Mouse (Mus musculus) cerebellum, adult 2 months (tissue): ENCODE results near the gene Xpr1. TPM values are rescaled to one million over a fixed set of nuclear protein-coding genes. Genes with fewer than 3 reads are reported as not detected.

Experiments used
- DNase-seq, 2 experiments: peaks; one replicate each; pipeline ENCODE4 v3.0.0; 2021
- H3K27ac ChIP-seq: fragments of 200-500 bp; 2 replicates; pipeline ENCODE4 v1.5.1; 2012; ENCODE audit warnings: low read length, control low read depth, inconsistent platforms; ENCODE audit not compliant: insufficient read depth
- H3K27me3 ChIP-seq: fragments of 200-500 bp; 2 replicates; pipeline ENCODE4 v1.6.1; 2012; ENCODE audit warnings: inconsistent platforms, mild to moderate bottlenecking, low read length, moderate library complexity; ENCODE audit not compliant: control insufficient read depth, insufficient read depth
- H3K4me1 ChIP-seq: fragments of 200-500 bp; 2 replicates; pipeline ENCODE4 v1.6.1; 2011; ENCODE audit warnings: low read length; ENCODE audit not compliant: control insufficient read depth, insufficient read depth
- H3K4me3 ChIP-seq: fragments of 200-500 bp; replicated peaks from 2 replicates; pipeline ENCODE3; 2011; ENCODE audit warnings: mild to moderate bottlenecking, low read depth, low read length, control low read depth; ENCODE audit not compliant: insufficient read depth
- CTCF ChIP-seq: fragments of 200-500 bp; IDR thresholded peaks from 2 replicates; pipeline ENCODE4 v1.5.1; 2011; ENCODE audit warnings: low read depth, mild to moderate bottlenecking, control low read depth, low read length, moderate library complexity, borderline replicate concordance; ENCODE audit not compliant: insufficient read depth
- POLR2A ChIP-seq: fragments of 200-500 bp; IDR thresholded peaks from 2 replicates; pipeline ENCODE4 v1.6.1; 2011; ENCODE audit warnings: low read length, control low read depth, borderline replicate concordance; ENCODE audit not compliant: insufficient read depth
- WGBS: fragments of 180-500 bp; shearing (Covaris S2); methylation state at CpG from one replicate; pipeline ENCODE4 v1.1.7; 2018; 5-methylcytosine and 5-hydroxymethylcytosine counted together
- polyA plus RNA-seq: library from polyadenylated mRNA; depleted of rRNA; stranded (reverse); fragments of >200 nt; gene quantifications from 2 replicates; pipeline ENCODE4 v1.2.3, GENCODE M21; 2012

Gene Xpr1
- polyA plus RNA-seq, 1 experiment = 30.6 TPM

GRCm38 (mm10) chr1:155251596-155251995 is 165.6 kb downstream of the Xpr1 start:
- DNase-seq = no peak
- Histone ChIP-seq H3K4me3 (no peak overlapping the region), H3K4me1 (no peaks in the 10 kb centered on the region; the same call in 1 of the 2 replicates), H3K27me3 (no peaks in the 10 kb centered on the region), H3K27ac (no peak overlapping the region)
- WGBS = 91% methylated on average over 5 of the region's 5 CpGs
- no peak for TF ChIP-seq CTCF
- TF ChIP-seq POLR2A = no peak

GRCm38 (mm10) chr1:155250531-155251135 is 166.6 kb downstream of the Xpr1 start:
- Histone ChIP-seq H3K27me3 (no peaks in the 10 kb centered on the region), H3K4me3 (no peak overlapping the region), H3K27ac (no peak overlapping the region), H3K4me1 (no peaks in the 10 kb centered on the region; the same call in 1 of the 2 replicates)
- no peak for TF ChIP-seq CTCF
- no peak for TF ChIP-seq POLR2A
- no peak for DNase-seq
- WGBS = 57% methylated on average over 4 of the region's 4 CpGs

- no peak overlapping the region for H3K27ac ChIP-seq
- no peaks in the 10 kb centered on the region; the same call in 1 of the 2 replicates for H3K4me1 ChIP-seq
- TF ChIP-seq CTCF = no peak
- no peak for DNase-seq
- H3K4me3 ChIP-seq = no peak overlapping the region
- 50% methylated on average over 5 of the region's 5 CpGs for WGBS
- H3K27me3 ChIP-seq = no peaks in the 10 kb centered on the region
Observed at GRCm38 (mm10) chr1:155249896-155250295, 167.3 kb downstream of the Xpr1 start.

GRCm38 (mm10) chr1:155248041-155248440 is 169.2 kb downstream of the Xpr1 start:
- H3K4me3 ChIP-seq = no peak overlapping the region
- no peak for TF ChIP-seq CTCF
- no peak for TF ChIP-seq POLR2A
- H3K27ac ChIP-seq = no peak overlapping the region
- no peaks in the 10 kb centered on the region; the same call in 1 of the 2 replicates for H3K4me1 ChIP-seq
- DNase-seq = no peak
- peaks cover 3% of the 10 kb centered on the region; the same call in 1 of the 2 replicates for H3K27me3 ChIP-seq
- 82% methylated on average over 5 of the region's 5 CpGs for WGBS

- TF ChIP-seq CTCF (no peak), POLR2A (no peak)
- Histone ChIP-seq H3K4me1 (no peaks in the 10 kb centered on the region), H3K27ac (no peak overlapping the region), H3K27me3 (peaks cover 3% of the 10 kb centered on the region; the same call in 1 of the 2 replicates), H3K4me3 (no peak overlapping the region)
- DNase-seq = no peak
- 61% methylated on average over 5 of the region's 5 CpGs for WGBS
Observed at GRCm38 (mm10) chr1:155247441-155247840, 169.8 kb downstream of the Xpr1 start.

- WGBS = 94% methylated on average over 7 of the region's 7 CpGs
- Histone ChIP-seq H3K4me1 (no peaks in the 10 kb centered on the region), H3K4me3 (no peak overlapping the region), H3K27me3 (peaks cover 3% of the 10 kb centered on the region; the same call in 1 of the 2 replicates), H3K27ac (no peak overlapping the region)
- TF ChIP-seq CTCF = no peak
- no peak for TF ChIP-seq POLR2A
- no peak for DNase-seq
Observed at GRCm38 (mm10) chr1:155245516-155245915, 171.7 kb downstream of the Xpr1 start.

- no peak overlapping the region for H3K27ac ChIP-seq
- DNase-seq = peak in 1 of 2 experiments; percentile 9
Observed at GRCm38 (mm10) chr1:155244771-155245211, 172.4 kb downstream of the Xpr1 start.

More at GRCm38 (mm10) chr1:155244771-155245211, 172.4 kb downstream of the Xpr1 start:
- H3K27me3 ChIP-seq = peaks cover 3% of the 10 kb centered on the region; the same call in 1 of the 2 replicates
- TF ChIP-seq POLR2A = no peak
- no peak for TF ChIP-seq CTCF
- 30% methylated on average over 29 of the region's 29 CpGs for WGBS
- peak overlapping the region; percentile 47 for H3K4me3 ChIP-seq
- H3K4me1 ChIP-seq = no peaks in the 10 kb centered on the region
